Mouse (Mus musculus) lung, embryonic 16.5 days (tissue): Measurements from ENCODE around the gene Scube2. TPM values are rescaled to one million over a fixed set of nuclear protein-coding genes. Genes with fewer than 3 reads are reported as not detected.
A peak's percentile ranks its signal among the peaks of the same experiment; 100 is the strongest.

ENCODE experiments used
- ATAC-seq: fragments of 200-750 bp; cut with Nextera tagmentation; 2 replicates; pipeline ENCODE4 v1.8.0; 2017; ENCODE audit warnings: low read depth, mild to moderate bottlenecking, moderate library complexity
- H3K27ac ChIP-seq: fragments of 300-500 bp; sonication (generic); 2 replicates; pipeline ENCODE4 v1.5.1; 2014; ENCODE audit warnings: mild to moderate bottlenecking, control low read depth, low read length
- H3K27me3 ChIP-seq: fragments of 300-500 bp; sonication (generic); 2 replicates; pipeline ENCODE4 v1.6.1; 2014; ENCODE audit warnings: low read depth, low read length, mixed read lengths; ENCODE audit not compliant: control insufficient read depth, insufficient read depth
- H3K36me3 ChIP-seq: fragments of 300-500 bp; sonication (generic); 2 replicates; pipeline ENCODE4 v1.6.1; 2014; ENCODE audit warnings: low read length; ENCODE audit not compliant: control insufficient read depth, insufficient read depth
- H3K4me1 ChIP-seq: fragments of 300-500 bp; sonication (generic); replicated peaks from 2 replicates; pipeline ENCODE4 v1.6.1; 2014; ENCODE audit warnings: low read length, mixed read lengths; ENCODE audit not compliant: control insufficient read depth, insufficient read depth
- H3K4me2 ChIP-seq: fragments of 300-500 bp; sonication (generic); 2 replicates; pipeline ENCODE4 v1.6.1; 2014; ENCODE audit warnings: low read depth, low read length, control low read depth
- H3K4me3 ChIP-seq: fragments of 300-500 bp; sonication (generic); 2 replicates; pipeline ENCODE4 v1.5.1; 2014; ENCODE audit warnings: mild to moderate bottlenecking, low read length, control low read depth
- H3K9ac ChIP-seq: fragments of 300-500 bp; sonication (generic); 2 replicates; pipeline ENCODE4 v1.6.1; 2014; ENCODE audit warnings: low read length, control low read depth
- H3K9me3 ChIP-seq: fragments of 300-500 bp; sonication (generic); 2 replicates; pipeline ENCODE4 v1.6.1; 2016; ENCODE audit warnings: low read length; ENCODE audit not compliant: control insufficient read depth
- WGBS: fragments of 180-500 bp; shearing (Covaris S2); extraction: QIAGEN DNeasy Blood & Tissue Kit; methylation state at CpG from one replicate; pipeline ENCODE4 v1.1.7; 2014; 5-methylcytosine and 5-hydroxymethylcytosine counted together
- polyA plus RNA-seq: library from polyadenylated mRNA; unstranded; fragments of >200 nt; fragmentation: Nextera tagmentation; extraction: Ambion mirVana; gene quantifications from 2 replicates; pipeline ENCODE4 v1.2.1, GENCODE M21; 2015

Scube2 gene
- polyA plus RNA-seq, 1 experiment from 2014 or later, result 4.1 TPM

DNA sequence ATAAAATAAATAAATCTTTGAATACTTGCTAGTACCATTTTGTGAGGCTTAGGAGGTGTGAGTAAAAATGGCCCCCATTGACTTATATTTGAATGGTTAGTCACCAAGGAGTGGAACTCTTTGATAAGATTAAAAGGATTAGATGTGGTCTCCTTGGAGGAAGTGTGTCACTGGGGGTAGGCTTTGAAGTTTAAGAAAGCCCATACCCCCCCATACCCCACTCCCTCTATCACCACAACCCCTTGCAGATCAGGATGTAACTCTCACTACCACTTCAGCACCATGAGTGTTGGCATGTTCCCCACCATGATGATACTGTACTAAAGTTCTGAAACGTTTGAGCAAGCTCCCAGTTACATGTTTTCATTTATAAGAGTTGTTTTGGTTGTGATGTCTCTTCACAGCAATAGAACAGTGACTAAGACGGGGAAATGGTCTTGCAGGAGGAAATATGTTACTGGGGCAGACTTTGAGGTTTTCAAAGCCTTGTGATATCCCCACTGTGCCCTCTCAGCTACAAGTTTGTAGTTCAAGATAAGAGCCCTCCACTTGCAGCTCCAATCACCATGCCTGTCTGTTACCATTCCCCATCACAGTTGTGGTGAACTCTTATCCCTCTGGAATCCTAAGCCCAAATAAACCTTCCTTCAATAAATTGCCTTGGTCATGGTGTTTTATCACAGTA lies 96.6 kb downstream of the Scube2 start:
- H3K9me3 ChIP-seq, result no peaks in the 10 kb centered on the region
- H3K4me3 ChIP-seq, result no peak overlapping the region
- H3K4me2 ChIP-seq, result no peak overlapping the region
- no peaks in the 10 kb centered on the region for H3K4me1 ChIP-seq
- no peaks in the 10 kb centered on the region for H3K27me3 ChIP-seq
- no peak overlapping the region for H3K9ac ChIP-seq
- no peak overlapping the region for H3K27ac ChIP-seq
- WGBS, result 26% methylated on average over 2 of the region's 2 CpGs
- H3K36me3 ChIP-seq, result no peaks in the 10 kb centered on the region
- ATAC-seq, result no peak

DNA sequence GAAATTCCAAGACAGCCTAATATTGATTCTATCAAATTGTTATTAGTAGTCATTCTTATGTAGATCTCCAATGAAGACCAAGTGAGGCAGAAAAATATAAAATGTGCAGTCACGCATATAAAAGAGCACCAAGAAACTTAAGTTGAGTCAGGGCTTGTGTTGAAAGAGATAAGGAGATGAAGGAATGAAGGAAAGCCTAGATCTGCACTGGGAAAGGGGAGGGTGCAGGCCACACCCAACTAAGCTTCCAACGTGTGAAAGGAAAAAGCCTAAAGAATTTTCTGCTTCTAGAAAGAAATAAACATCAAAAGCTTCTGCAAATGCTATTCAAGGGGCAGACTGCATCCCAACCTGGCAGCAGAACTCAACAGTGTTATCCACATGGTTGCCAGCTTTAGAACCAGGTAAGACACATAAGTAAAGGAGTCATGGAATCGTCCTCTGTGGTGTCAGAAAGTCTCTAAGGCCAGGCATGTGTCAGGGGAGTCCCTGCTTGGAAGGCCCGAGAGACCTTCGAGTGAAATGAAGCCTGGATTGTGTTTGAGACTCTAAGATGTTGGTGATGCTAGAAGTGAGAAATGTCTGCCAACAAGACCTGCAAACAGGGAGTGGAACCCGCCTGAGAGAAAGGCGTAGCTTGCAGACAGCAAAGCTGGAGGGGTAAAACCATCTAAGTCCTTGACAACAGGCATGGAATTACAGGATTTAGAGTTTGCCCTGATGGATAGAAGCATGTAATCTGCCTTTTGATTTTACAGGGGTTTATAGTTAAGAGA lies 97.7 kb downstream of the Scube2 start:
- no peaks in the 10 kb centered on the region for H3K9me3 ChIP-seq
- no peaks in the 10 kb centered on the region for H3K36me3 ChIP-seq
- 74% methylated on average over 7 of the region's 7 CpGs for WGBS

DNA sequence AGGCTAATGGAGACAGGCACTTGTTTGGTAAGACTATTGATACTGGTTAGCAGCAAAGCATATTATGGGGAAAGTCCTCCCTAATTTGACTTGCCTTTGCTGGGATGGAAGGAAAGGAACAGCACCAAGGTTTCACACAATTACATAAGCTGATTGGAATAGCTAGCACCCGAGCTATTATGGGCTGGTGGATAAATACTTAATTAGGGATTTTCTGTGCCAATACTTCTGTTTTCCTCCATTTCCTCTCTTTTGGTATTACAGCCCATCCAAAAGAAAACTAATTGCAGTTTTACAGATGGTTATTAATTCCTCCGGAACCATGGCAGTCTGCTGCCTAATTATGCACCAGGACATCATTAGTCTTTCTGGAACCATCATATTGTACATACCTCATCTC lies 101.5 kb downstream of the Scube2 start:
- no peaks in the 10 kb centered on the region for H3K27me3 ChIP-seq
- no peaks in the 10 kb centered on the region for H3K4me1 ChIP-seq
- ATAC-seq, result no peak
- 67% methylated on average over 2 of the region's 2 CpGs for WGBS
- no peak overlapping the region for H3K4me3 ChIP-seq
- no peak overlapping the region for H3K4me2 ChIP-seq
- H3K27ac ChIP-seq, result no peak overlapping the region
- H3K9ac ChIP-seq, result no peak overlapping the region
- no peaks in the 10 kb centered on the region for H3K9me3 ChIP-seq
- H3K36me3 ChIP-seq, result no peaks in the 10 kb centered on the region

More for the DNA sequence above, 97.7 kb downstream of the Scube2 start:
- Histone ChIP-seq H3K27ac (no peak overlapping the region), H3K4me1 (no peaks in the 10 kb centered on the region), H3K9ac (no peak overlapping the region), H3K27me3 (no peaks in the 10 kb centered on the region), H3K4me2 (no peak overlapping the region), H3K4me3 (no peak overlapping the region)
- ATAC-seq, result no peak

DNA sequence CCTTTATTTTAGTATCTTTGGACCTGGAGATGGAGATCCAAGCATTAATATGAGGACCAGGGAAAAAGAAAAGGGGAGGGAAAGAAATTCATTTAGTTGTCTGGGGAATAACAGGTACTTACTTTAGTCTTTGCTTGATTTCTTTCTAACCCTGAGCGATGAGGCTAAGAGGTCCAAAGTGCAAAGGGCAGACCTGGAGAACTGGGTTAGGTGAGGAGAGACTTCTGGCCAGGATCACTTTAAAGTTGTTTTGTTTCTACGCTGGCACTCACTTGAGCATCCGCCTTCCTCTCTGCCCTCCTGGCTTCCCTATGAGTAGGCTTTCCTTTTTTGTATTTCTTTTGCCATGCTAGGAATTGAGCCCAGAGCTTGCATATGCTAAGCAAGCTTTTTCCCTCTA lies 109.2 kb downstream of the Scube2 start:
- ATAC-seq, result no peak
- no peak overlapping the region for H3K27ac ChIP-seq
- 91% methylated on average over 3 of the region's 3 CpGs for WGBS

DNA sequence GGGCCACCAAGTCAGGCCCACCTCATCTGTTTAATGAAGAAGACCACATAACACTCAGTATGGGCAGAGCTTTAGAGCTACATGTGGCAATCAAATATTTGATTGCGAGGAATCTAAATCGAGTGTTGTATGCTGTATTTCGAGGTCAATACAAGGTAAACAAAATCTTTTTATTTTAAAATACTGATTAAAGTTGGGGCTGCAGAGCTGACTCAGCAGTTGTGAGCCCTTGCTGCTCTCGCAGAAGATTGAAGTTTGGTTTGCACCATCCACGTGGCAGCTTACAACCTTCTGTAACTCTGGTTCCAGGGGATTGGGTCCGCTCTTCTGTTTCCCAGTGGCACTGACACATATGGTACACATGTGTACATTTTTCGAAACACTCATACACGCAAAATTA lies 111.4 kb downstream of the Scube2 start:
- Histone ChIP-seq H3K9ac (no peak overlapping the region), H3K4me3 (no peak overlapping the region), H3K36me3 (no peaks in the 10 kb centered on the region), H3K27ac (no peak overlapping the region), H3K9me3 (no peaks in the 10 kb centered on the region), H3K27me3 (no peaks in the 10 kb centered on the region), H3K4me2 (no peak overlapping the region), H3K4me1 (peaks cover 9% of the 10 kb centered on the region; the same call in 1 of the 2 replicates)
- WGBS, result 89% methylated on average over 8 of the region's 8 CpGs
- ATAC-seq, result no peak

More for the DNA sequence above, 109.2 kb downstream of the Scube2 start:
- H3K9ac ChIP-seq, result no peak overlapping the region
- H3K27me3 ChIP-seq, result no peaks in the 10 kb centered on the region
- no peak overlapping the region for H3K4me2 ChIP-seq
- H3K4me1 ChIP-seq, result peaks cover 8% of the 10 kb centered on the region; the same call in 1 of the 2 replicates
- no peaks in the 10 kb centered on the region for H3K36me3 ChIP-seq
- H3K4me3 ChIP-seq, result no peak overlapping the region
- H3K9me3 ChIP-seq, result no peaks in the 10 kb centered on the region

DNA sequence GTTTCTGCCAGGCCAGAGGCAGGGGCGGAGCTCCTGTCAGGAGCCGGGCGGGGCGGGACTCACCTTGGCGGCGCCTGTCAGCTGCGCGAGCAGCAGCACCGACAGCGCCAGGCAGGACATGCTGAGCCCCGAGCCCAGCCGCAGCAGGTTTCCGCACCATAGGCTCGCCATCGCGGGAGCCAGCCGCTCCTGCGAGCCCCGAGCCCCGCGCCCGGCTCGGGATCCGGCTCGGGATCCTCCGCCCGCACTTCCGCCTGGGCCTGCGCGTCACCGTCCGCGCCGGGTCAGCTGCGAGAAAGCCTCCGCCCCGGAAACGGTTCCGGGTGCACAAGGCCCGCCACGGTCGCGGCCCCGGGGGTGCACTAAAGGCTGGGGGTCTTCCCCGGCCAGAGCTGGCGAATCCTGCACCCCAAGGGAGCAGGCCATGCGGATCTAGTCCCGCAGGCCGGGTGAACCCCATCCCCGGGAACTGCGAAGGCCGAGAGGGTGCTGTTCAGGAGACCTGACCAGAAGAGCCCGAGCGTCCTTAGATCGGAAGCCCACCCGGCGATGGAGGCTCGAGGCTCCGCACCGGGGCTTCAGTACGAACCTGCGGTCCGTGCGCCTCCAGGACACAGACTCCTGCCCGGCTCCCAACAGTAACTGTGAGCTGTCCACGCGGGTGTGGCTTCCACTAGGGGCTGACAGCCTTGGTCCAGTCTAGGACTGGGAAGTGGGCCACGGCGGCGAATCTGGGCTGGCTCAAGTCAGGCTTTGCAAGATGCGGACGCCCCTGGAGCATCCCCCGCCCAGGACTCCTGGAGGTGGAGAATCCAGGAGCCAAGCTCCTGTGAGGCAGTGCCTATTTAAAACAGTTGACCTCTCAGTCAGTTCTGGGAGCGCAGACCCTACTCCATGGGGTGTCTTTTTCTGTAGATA lies 113.2 kb downstream of the Scube2 start, which contains the start of gene Tmem9b:
TSS of gene Tmem9b (minus strand) at position 868 of the 918 bp plus-strand sequence.
- Histone ChIP-seq H3K4me2 (peak within 1 kb of the TSS; percentile 85), H3K4me1 (peaks cover 9% of the 10 kb centered on the region; the same call in 1 of the 2 replicates), H3K36me3 (no peaks in the 10 kb centered on the region), H3K27ac (peak within 1 kb of the TSS; percentile 88), H3K9ac (peak within 1 kb of the TSS; percentile 88), H3K27me3 (no peaks in the 10 kb centered on the region), H3K4me3 (peak within 1 kb of the TSS; percentile 69), H3K9me3 (no peaks in the 10 kb centered on the region)
- WGBS, result under 1% methylated on average over 72 of the region's 74 CpGs
- ATAC-seq, result peak; percentile 89

DNA sequence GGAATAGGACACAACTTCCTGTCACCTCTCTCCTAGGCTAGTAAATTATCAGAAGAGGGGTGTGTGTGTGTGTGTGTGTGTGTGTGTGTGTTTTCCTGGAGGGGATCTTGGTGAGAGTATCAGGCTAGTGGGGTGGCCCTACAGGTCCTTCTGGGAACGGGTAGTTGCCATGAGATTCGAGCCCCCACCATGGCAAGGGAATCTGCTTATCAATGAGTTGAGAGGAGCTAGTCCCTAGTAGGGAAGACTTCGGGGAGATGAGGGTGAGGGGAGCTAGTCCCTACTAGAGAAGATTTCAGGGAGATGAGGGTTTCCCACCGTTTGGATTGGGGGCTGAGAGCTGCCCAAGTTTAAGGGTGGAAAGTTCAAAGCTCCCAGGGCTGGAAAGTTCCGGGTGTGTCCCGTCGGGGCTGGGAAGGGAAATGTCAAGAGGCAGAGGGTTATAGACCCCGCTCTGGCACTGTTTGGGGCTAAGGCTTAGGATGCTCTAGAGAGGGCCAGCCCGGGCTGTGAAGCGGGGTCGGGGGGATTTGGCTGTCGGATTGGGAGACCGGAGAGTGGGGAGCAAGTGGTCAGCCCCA lies 114.0 kb downstream of the Scube2 start:
- H3K4me3 ChIP-seq, result peak overlapping the region; percentile 69
- no peaks in the 10 kb centered on the region for H3K27me3 ChIP-seq
- 1% methylated on average over 13 of the region's 13 CpGs for WGBS
- H3K9me3 ChIP-seq, result no peaks in the 10 kb centered on the region
- peaks cover 9% of the 10 kb centered on the region; the same call in 1 of the 2 replicates for H3K4me1 ChIP-seq
- H3K27ac ChIP-seq, result peak overlapping the region; percentile 88
- ATAC-seq, result peak; percentile 3; the same call in 1 of the 2 replicates
- H3K4me2 ChIP-seq, result peak overlapping the region; percentile 85
- peak overlapping the region; percentile 88 for H3K9ac ChIP-seq
- no peaks in the 10 kb centered on the region; the same call in 1 of the 2 replicates for H3K36me3 ChIP-seq
